Mouse (Mus musculus) midbrain, embryonic 15.5 days (tissue): ENCODE measurements around the gene Nms. TPM values are rescaled to one million over a fixed set of nuclear protein-coding genes. Genes with fewer than 3 reads are reported as not detected.

Experiments
- ATAC-seq: fragments of 200-750 bp; cut with Nextera tagmentation; replicated peaks from 2 replicates; pipeline ENCODE4 v1.8.0; 2017; ENCODE audit warnings: moderate TSS enrichment
- H3K27ac ChIP-seq: fragments of 300-500 bp; sonication (generic); 2 replicates; pipeline ENCODE4 v1.5.1; 2015; ENCODE audit warnings: mild to moderate bottlenecking, inconsistent platforms
- H3K27me3 ChIP-seq: fragments of 300-500 bp; sonication (generic); replicated peaks from 2 replicates; pipeline ENCODE4 v1.6.1; 2015; ENCODE audit warnings: inconsistent platforms
- H3K36me3 ChIP-seq: fragments of 300-500 bp; sonication (generic); replicated peaks from 2 replicates; pipeline ENCODE4 v1.6.1; 2015; ENCODE audit warnings: inconsistent platforms
- H3K4me1 ChIP-seq: fragments of 300-500 bp; sonication (generic); 2 replicates; pipeline ENCODE4 v1.6.1; 2015; ENCODE audit warnings: inconsistent platforms
- H3K4me2 ChIP-seq: fragments of 300-500 bp; sonication (generic); 2 replicates; pipeline ENCODE4 v1.6.1; 2015; ENCODE audit warnings: inconsistent platforms, mild to moderate bottlenecking, moderate library complexity
- H3K4me3 ChIP-seq: fragments of 300-500 bp; sonication (generic); 2 replicates; pipeline ENCODE4 v1.5.1; 2015; ENCODE audit warnings: mild to moderate bottlenecking, inconsistent platforms
- H3K9ac ChIP-seq: fragments of 300-500 bp; sonication (generic); 2 replicates; pipeline ENCODE4 v1.6.1; 2015; ENCODE audit warnings: mild to moderate bottlenecking, inconsistent platforms
- H3K9me3 ChIP-seq: fragments of 300-500 bp; sonication (generic); 2 replicates; pipeline ENCODE4 v1.6.1; 2016; ENCODE audit warnings: inconsistent platforms
- WGBS: fragments of 180-500 bp; shearing (Covaris S2); methylation state at CpG from one replicate; pipeline ENCODE4 v1.1.7; 2015; ENCODE audit warnings: mixed read lengths; 5-methylcytosine and 5-hydroxymethylcytosine counted together
- polyA plus RNA-seq: library from polyadenylated mRNA; unstranded; fragments of >200 nt; fragmentation: Nextera tagmentation; extraction: Ambion mirVana; gene quantifications from 2 replicates; pipeline ENCODE4 v1.2.1, GENCODE M21; 2015

Gene Nms
- polyA plus RNA-seq = 0.26 TPM in 1 of 2 replicates, not detected in the other

- H3K4me2 ChIP-seq = no peak within 1 kb of the TSS
- H3K9me3 ChIP-seq = no peaks in the 10 kb centered on the region
- no peak for ATAC-seq
- H3K9ac ChIP-seq = no peak within 1 kb of the TSS
- WGBS = 76% methylated on average over 6 of the region's 6 CpGs
- no peak within 1 kb of the TSS for H3K27ac ChIP-seq
- H3K4me1 ChIP-seq = no peaks in the 10 kb centered on the region
- no peaks in the 10 kb centered on the region for H3K27me3 ChIP-seq
- no peaks in the 10 kb centered on the region for H3K36me3 ChIP-seq
- H3K4me3 ChIP-seq = no peak within 1 kb of the TSS
These were observed at the start of gene Nms for GRCm38 (mm10) chr1:38938849-38939248. TSS of gene Nms (plus strand) at chr1:38939149.

GRCm38 (mm10) chr1:38891444-38891843 lies 47.5 kb upstream of the Nms start:
- Histone ChIP-seq H3K9me3 (no peaks in the 10 kb centered on the region), H3K9ac (no peak overlapping the region), H3K4me1 (peaks cover 30% of the 10 kb centered on the region), H3K36me3 (peaks cover 15% of the 10 kb centered on the region; the same call in 1 of the 2 replicates), H3K27me3 (no peaks in the 10 kb centered on the region), H3K4me2 (no peak overlapping the region), H3K27ac (no peak overlapping the region), H3K4me3 (no peak overlapping the region)
- 92% methylated on average over 5 of the region's 5 CpGs for WGBS
- no peak for ATAC-seq

- Histone ChIP-seq H3K4me2 (no peak overlapping the region), H3K36me3 (peaks cover 15% of the 10 kb centered on the region; the same call in 1 of the 2 replicates), H3K27me3 (no peaks in the 10 kb centered on the region), H3K27ac (peak overlapping the region; percentile 67), H3K9ac (no peak overlapping the region), H3K4me1 (peaks cover 38% of the 10 kb centered on the region), H3K4me3 (no peak overlapping the region), H3K9me3 (no peaks in the 10 kb centered on the region)
- 61% methylated on average over 5 of the region's 5 CpGs for WGBS
- no peak for ATAC-seq
These were observed 45.9 kb upstream of the Nms start for GRCm38 (mm10) chr1:38893081-38893480.

- H3K9ac ChIP-seq = peak within 1 kb of the TSS; percentile 84
- under 1% methylated on average over 67 of the region's 67 CpGs for WGBS
- H3K4me1 ChIP-seq = peaks cover 39% of the 10 kb centered on the region
- H3K4me3 ChIP-seq = peak within 1 kb of the TSS; percentile 78
- no peaks in the 10 kb centered on the region for H3K9me3 ChIP-seq
- peak within 1 kb of the TSS; percentile 94 for H3K27ac ChIP-seq
- no peaks in the 10 kb centered on the region for H3K27me3 ChIP-seq
- peaks cover 6% of the 10 kb centered on the region; the same call in 1 of the 2 replicates for H3K36me3 ChIP-seq
- ATAC-seq = peak; percentile 96
- H3K4me2 ChIP-seq = peak within 1 kb of the TSS; percentile 59
These were observed 41.3 kb upstream of the Nms start, which contains the start of gene Chst10 for GRCm38 (mm10) chr1:38897431-38898248. TSS of gene Chst10 (minus strand) at chr1:38898161.

GRCm38 (mm10) chr1:38902571-38902970 lies 36.4 kb upstream of the Nms start:
- Histone ChIP-seq H3K9me3 (no peaks in the 10 kb centered on the region), H3K4me1 (peaks cover 5% of the 10 kb centered on the region), H3K4me3 (no peak overlapping the region), H3K4me2 (no peak overlapping the region), H3K27me3 (no peaks in the 10 kb centered on the region), H3K27ac (no peak overlapping the region), H3K9ac (no peak overlapping the region), H3K36me3 (no peaks in the 10 kb centered on the region)
- no peak for ATAC-seq
- 65% methylated on average over 5 of the region's 5 CpGs for WGBS

GRCm38 (mm10) chr1:38903985-38904384 lies 35.0 kb upstream of the Nms start:
- H3K9ac ChIP-seq = no peak overlapping the region
- H3K9me3 ChIP-seq = no peaks in the 10 kb centered on the region
- H3K4me2 ChIP-seq = no peak overlapping the region
- no peaks in the 10 kb centered on the region for H3K27me3 ChIP-seq
- H3K4me1 ChIP-seq = no peaks in the 10 kb centered on the region
- H3K27ac ChIP-seq = no peak overlapping the region
- no peak for ATAC-seq
- H3K4me3 ChIP-seq = no peak overlapping the region
- 75% methylated on average over 2 of the region's 2 CpGs for WGBS
- no peaks in the 10 kb centered on the region for H3K36me3 ChIP-seq

- Histone ChIP-seq H3K9me3 (no peaks in the 10 kb centered on the region), H3K4me1 (no peaks in the 10 kb centered on the region), H3K27me3 (no peaks in the 10 kb centered on the region), H3K4me2 (no peak overlapping the region), H3K9ac (no peak overlapping the region), H3K27ac (no peak overlapping the region), H3K4me3 (no peak overlapping the region), H3K36me3 (no peaks in the 10 kb centered on the region)
- ATAC-seq = no peak
- WGBS = 82% methylated on average over 4 of the region's 4 CpGs
These were observed 10.0 kb upstream of the Nms start for GRCm38 (mm10) chr1:38928996-38929395.

- no peak overlapping the region for H3K9ac ChIP-seq
- H3K4me3 ChIP-seq = no peak overlapping the region
- H3K36me3 ChIP-seq = no peaks in the 10 kb centered on the region
- WGBS = 66% methylated on average over 4 of the region's 4 CpGs
- H3K27me3 ChIP-seq = no peaks in the 10 kb centered on the region
- no peaks in the 10 kb centered on the region for H3K9me3 ChIP-seq
- no peaks in the 10 kb centered on the region for H3K4me1 ChIP-seq
- no peak for ATAC-seq
- H3K4me2 ChIP-seq = no peak overlapping the region
- no peak overlapping the region for H3K27ac ChIP-seq
These were observed 9.5 kb upstream of the Nms start for GRCm38 (mm10) chr1:38929468-38929867.

GRCm38 (mm10) chr1:38930767-38931166 lies 8.2 kb upstream of the Nms start:
- ATAC-seq = no peak
- no peaks in the 10 kb centered on the region for H3K4me1 ChIP-seq

GRCm38 (mm10) chr1:38934668-38935067 lies 4.3 kb upstream of the Nms start:
- no peak for ATAC-seq
- WGBS = 31% methylated on average over 5 of the region's 5 CpGs
- H3K27ac ChIP-seq = no peak overlapping the region
- H3K4me1 ChIP-seq = no peaks in the 10 kb centered on the region
- no peak overlapping the region for H3K4me2 ChIP-seq
- no peaks in the 10 kb centered on the region for H3K9me3 ChIP-seq
- H3K36me3 ChIP-seq = no peaks in the 10 kb centered on the region
- H3K27me3 ChIP-seq = no peaks in the 10 kb centered on the region
- no peak overlapping the region for H3K4me3 ChIP-seq
- H3K9ac ChIP-seq = no peak overlapping the region

More at GRCm38 (mm10) chr1:38930767-38931166, 8.2 kb upstream of the Nms start:
- WGBS = 74% methylated on average over 8 of the region's 8 CpGs
- no peaks in the 10 kb centered on the region for H3K27me3 ChIP-seq
- no peak overlapping the region for H3K27ac ChIP-seq
- H3K9me3 ChIP-seq = no peaks in the 10 kb centered on the region
- H3K4me2 ChIP-seq = no peak overlapping the region
- no peak overlapping the region for H3K9ac ChIP-seq
- no peaks in the 10 kb centered on the region for H3K36me3 ChIP-seq
- no peak overlapping the region for H3K4me3 ChIP-seq

- ATAC-seq = no peak
- H3K27ac ChIP-seq = no peak overlapping the region
- no peaks in the 10 kb centered on the region for H3K4me1 ChIP-seq
- H3K9me3 ChIP-seq = no peaks in the 10 kb centered on the region
- H3K27me3 ChIP-seq = no peaks in the 10 kb centered on the region
- H3K36me3 ChIP-seq = no peaks in the 10 kb centered on the region
- no peak overlapping the region for H3K9ac ChIP-seq
- H3K4me2 ChIP-seq = no peak overlapping the region
- WGBS = 25% methylated on average over 6 of the region's 6 CpGs
- no peak overlapping the region for H3K4me3 ChIP-seq
These were observed 2.2 kb upstream of the Nms start for GRCm38 (mm10) chr1:38936780-38937179.

GRCm38 (mm10) chr1:38939608-38940007 lies 659 bp downstream of the Nms start:
- no peak for ATAC-seq

GRCm38 (mm10) chr1:38956457-38956856 lies 17.5 kb downstream of the Nms start:
- Histone ChIP-seq H3K4me2 (no peak overlapping the region), H3K36me3 (no peaks in the 10 kb centered on the region), H3K27me3 (no peaks in the 10 kb centered on the region), H3K9ac (no peak overlapping the region), H3K4me3 (no peak overlapping the region), H3K9me3 (no peaks in the 10 kb centered on the region), H3K27ac (no peak overlapping the region), H3K4me1 (no peaks in the 10 kb centered on the region)
- no peak for ATAC-seq
- 92% methylated on average over 3 of the region's 3 CpGs for WGBS

More at GRCm38 (mm10) chr1:38939608-38940007, 659 bp downstream of the Nms start:
- no peaks in the 10 kb centered on the region for H3K4me1 ChIP-seq
- no peaks in the 10 kb centered on the region for H3K36me3 ChIP-seq
- H3K4me2 ChIP-seq = no peak overlapping the region
- WGBS = 4% methylated on average over 5 of the region's 5 CpGs
- H3K27me3 ChIP-seq = no peaks in the 10 kb centered on the region
- no peak overlapping the region for H3K27ac ChIP-seq
- no peaks in the 10 kb centered on the region for H3K9me3 ChIP-seq
- no peak overlapping the region for H3K9ac ChIP-seq
- H3K4me3 ChIP-seq = no peak overlapping the region
